Mouse (Mus musculus) heart, adult 9 months (tissue): ENCODE results near the gene Pdlim7.

Source experiments
- DNase-seq, 2 experiments: peaks; one replicate each; pipeline ENCODE4 v3.0.0; 2022; ENCODE audit warnings: low spot score in 2 of 2

Pdlim7 gene

GRCm38 (mm10) chr13:55465184-55465583 is 48.3 kb downstream of the Pdlim7 start:
- DNase-seq: no peak

- no peak for DNase-seq
These were observed 49.2 kb downstream of the Pdlim7 start, which contains the start of gene Prr7 for GRCm38 (mm10) chr13:55464027-55464884. Gene Prr7, plus strand, starts transcription at chr13:55464267.

GRCm38 (mm10) chr13:55463399-55464026 is 50.0 kb downstream of the Pdlim7 start:
- DNase-seq: no peak

GRCm38 (mm10) chr13:55462965-55463364 is 50.5 kb downstream of the Pdlim7 start:
- DNase-seq: no peak

- DNase-seq: no peak
These were observed 61.5 kb downstream of the Pdlim7 start for GRCm38 (mm10) chr13:55451785-55452549.

GRCm38 (mm10) chr13:55451296-55451695 is 62.2 kb downstream of the Pdlim7 start:
- DNase-seq: no peak

GRCm38 (mm10) chr13:55450511-55450980 is 62.9 kb downstream of the Pdlim7 start:
- peak; percentile 86 to 88 for DNase-seq

- no peak for DNase-seq
These were observed 63.6 kb downstream of the Pdlim7 start for GRCm38 (mm10) chr13:55449679-55450441.

GRCm38 (mm10) chr13:55449205-55449604 is 64.3 kb downstream of the Pdlim7 start:
- DNase-seq: no peak

- no peak for DNase-seq
These were observed 65.3 kb downstream of the Pdlim7 start for GRCm38 (mm10) chr13:55448131-55448530.

GRCm38 (mm10) chr13:55447543-55447943 is 65.9 kb downstream of the Pdlim7 start:
- DNase-seq: peak in 1 of 2 experiments; percentile 47

- DNase-seq: no peak
These were observed 66.9 kb downstream of the Pdlim7 start for GRCm38 (mm10) chr13:55446483-55447105.
